ENCODE assay signal across 13 mouse cellular contexts in the genomic region with DNA sequence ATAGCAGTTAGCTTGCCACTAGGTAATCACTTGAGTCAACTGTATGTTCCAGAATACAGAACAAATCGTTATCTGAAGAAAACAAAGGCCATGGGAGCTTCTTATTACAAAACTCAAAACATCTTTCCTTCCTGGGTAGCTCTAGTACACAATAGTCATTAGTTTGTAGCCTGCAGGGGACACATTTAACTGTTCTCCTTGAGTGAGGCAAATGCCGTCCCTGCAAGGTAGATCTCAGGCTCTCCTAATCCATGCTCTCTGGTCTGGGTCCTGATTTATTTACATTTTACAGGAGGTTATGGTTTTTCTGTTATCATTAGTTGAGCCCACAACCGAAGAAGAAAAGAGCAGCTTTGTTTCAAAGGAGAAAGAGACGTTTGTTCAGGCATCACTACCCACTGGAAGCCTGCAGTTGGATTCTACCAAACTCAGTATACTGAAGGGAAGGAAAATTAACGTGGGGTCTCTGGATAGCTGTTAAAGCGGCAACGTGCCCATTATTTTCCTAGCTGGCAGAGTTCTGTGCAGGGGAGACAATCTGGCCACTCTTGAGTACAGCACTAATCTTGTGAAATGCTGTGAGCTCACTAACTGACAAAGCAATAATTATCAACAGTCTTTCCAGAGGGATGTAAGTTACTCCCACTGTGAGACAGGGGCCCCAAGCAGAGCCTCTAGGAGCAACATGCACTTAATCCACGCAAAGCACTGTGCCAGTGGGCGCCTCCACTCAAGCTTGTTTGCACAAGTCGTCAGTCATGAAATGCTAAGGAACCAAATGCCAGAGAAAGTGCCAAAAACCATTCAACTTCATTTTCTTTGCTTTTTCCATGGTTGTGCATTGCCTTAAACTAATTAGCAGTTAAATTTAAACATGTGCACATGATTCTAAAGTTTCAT.
A peak's percentile ranks its signal among the peaks of the same experiment; 100 is the strongest.
DNase-seq lines count a peak whose midpoint lies in the region; ATAC-seq lines count a peak whose summit lies in the region.
"Had no signal": no experiment of that assay in that cellular context is flagged by ENCODE, and none has a peak within 500 bp of the region (broad histone marks: within the 10 kb centered on the region; RNA-seq: fewer than 3 reads in every experiment).

No protein-coding gene starts in this region.

- H3K9ac ChIP-seq in hindbrain, embryonic 14.5 days: no peak overlapping the region
- no peak overlapping the region for H3K9ac ChIP-seq in hindbrain, embryonic 12.5 days
- no peak overlapping the region for H3K9ac ChIP-seq in embryonic facial prominence, embryonic 15.5 days
- H3K9ac ChIP-seq: liver, postnatal 0 days had no signal

- peak; percentile 46; the same call in 1 of the 2 replicates for ATAC-seq in hindbrain, embryonic 14.5 days (ENCODE audit: low FRiP score)
- ATAC-seq in hindbrain, embryonic 12.5 days (ENCODE audit: low FRiP score): no peak
- ATAC-seq in embryonic facial prominence, embryonic 15.5 days (ENCODE audit: insufficient number of reproducible peaks, low FRiP score, low TSS enrichment, low read depth): peak; percentile 87
- ATAC-seq: activated CD4-positive, CD25-positive, alpha-beta regulatory T cell, adult 4 months; liver, postnatal 0 days had no signal

- 63% methylated on average over 10 of the region's 10 CpGs for WGBS in hindbrain, embryonic 14.5 days
- WGBS in hindbrain, embryonic 12.5 days: 62% methylated on average over 10 of the region's 10 CpGs
- WGBS in embryonic facial prominence, embryonic 15.5 days: 27% methylated on average over 10 of the region's 10 CpGs

- no peaks in the 10 kb centered on the region for H3K4me1 ChIP-seq in hindbrain, embryonic 14.5 days (replicated peaks; ENCODE audit: control insufficient read depth, insufficient read depth, low read length)
- H3K4me1 ChIP-seq in hindbrain, embryonic 12.5 days: no peaks in the 10 kb centered on the region
- peaks cover 13% of the 10 kb centered on the region for H3K4me1 ChIP-seq in embryonic facial prominence, embryonic 15.5 days

- DNase-seq in hindbrain, embryonic 14.5 days (ENCODE audit: low spot score): no peak
- peak; percentile 26 for DNase-seq in adipocyte (ENCODE audit: low spot score)
- peak; percentile 2 for DNase-seq in induced T-regulatory cell, adult 2 months (ENCODE audit: low read depth)
- no peak for DNase-seq in thymus, postnatal 36 days
- DNase-seq in frontal cortex, postnatal 36 days (ENCODE audit: low spot score in 2 of 2): no peak
- no peak for DNase-seq in adrenal gland, adult 18-20 months (ENCODE audit: low spot score in 2 of 2)
- DNase-seq: kidney, postnatal 25 days; liver, postnatal 0 days; thymus, postnatal 25 days had no signal

- no peak overlapping the region for H3K4me2 ChIP-seq in hindbrain, embryonic 14.5 days (replicated peaks)
- H3K4me2 ChIP-seq in hindbrain, embryonic 12.5 days (replicated peaks): no peak overlapping the region
- no peak overlapping the region for H3K4me2 ChIP-seq in embryonic facial prominence, embryonic 15.5 days (replicated peaks)

- H3K9me3 ChIP-seq in hindbrain, embryonic 14.5 days (ENCODE audit: control insufficient read depth, low read length): no peaks in the 10 kb centered on the region
- no peaks in the 10 kb centered on the region for H3K9me3 ChIP-seq in hindbrain, embryonic 12.5 days (replicated peaks)
- no peaks in the 10 kb centered on the region for H3K9me3 ChIP-seq in embryonic facial prominence, embryonic 15.5 days (replicated peaks)

- no peaks in the 10 kb centered on the region for H3K27me3 ChIP-seq in hindbrain, embryonic 14.5 days (ENCODE audit: control insufficient read depth, insufficient read depth, low read length)
- H3K27me3 ChIP-seq in hindbrain, embryonic 12.5 days: no peaks in the 10 kb centered on the region
- H3K27me3 ChIP-seq in embryonic facial prominence, embryonic 15.5 days: no peaks in the 10 kb centered on the region

- H3K4me3 ChIP-seq in hindbrain, embryonic 14.5 days (replicated peaks; ENCODE audit: low read length): no peak overlapping the region
- no peak overlapping the region for H3K4me3 ChIP-seq in hindbrain, embryonic 12.5 days
- no peak overlapping the region for H3K4me3 ChIP-seq in embryonic facial prominence, embryonic 15.5 days (replicated peaks)
- H3K4me3 ChIP-seq: left cerebral cortex, adult 2 months had no signal

- H3K27ac ChIP-seq in hindbrain, embryonic 14.5 days: no peak overlapping the region; the same call in 1 of the 2 replicates
- H3K27ac ChIP-seq in hindbrain, embryonic 12.5 days: no peak overlapping the region
- H3K27ac ChIP-seq in embryonic facial prominence, embryonic 15.5 days (replicated peaks): peak overlapping the region; percentile 59; the same call in 1 of the 2 replicates
- H3K27ac ChIP-seq: left cerebral cortex, adult 2 months had no signal

- peaks cover 13% of the 10 kb centered on the region; the same call in 1 of the 2 replicates for H3K36me3 ChIP-seq in hindbrain, embryonic 14.5 days (replicated peaks; ENCODE audit: control insufficient read depth, insufficient read depth)
- H3K36me3 ChIP-seq in hindbrain, embryonic 12.5 days: peaks cover 7% of the 10 kb centered on the region; the same call in 1 of the 2 replicates
- peaks cover 11% of the 10 kb centered on the region; the same call in 1 of the 2 replicates for H3K36me3 ChIP-seq in embryonic facial prominence, embryonic 15.5 days

Comparison
In these comparisons a context has a peak if more than half of its experiments do, and no peak if none do; other contexts are left out.
1. DNase-seq: peak in adipocyte (single experiment) and induced T-regulatory cell, adult 2 months (single experiment); none in hindbrain, embryonic 14.5 days (single experiment), thymus, postnatal 36 days (0 of 2), frontal cortex, postnatal 36 days (0 of 2) and adrenal gland, adult 18-20 months (0 of 2).